Mouse (Mus musculus): ENCODE measurements around the gene Ndufv2. TPM values are rescaled to one million over a fixed set of nuclear protein-coding genes. Genes with fewer than 3 reads are reported as not detected.

Gene Ndufv2
- polyA plus RNA-seq, 1 experiment from 2014 or later = 357 TPM

GRCm38 (mm10) chr17:66092664-66093063, 8.7 kb downstream of the Ndufv2 start:
- Histone ChIP-seq H3K9me3 (replicated peaks; ENCODE audit: control insufficient read depth, low read length, poor library complexity, severe bottlenecking) (no peaks in the 10 kb centered on the region), H3K4me3 (ENCODE audit: low read depth, low read length) (no peak overlapping the region), H3K4me1 (ENCODE audit: control insufficient read depth, insufficient read depth, low read length) (no peaks in the 10 kb centered on the region), H3K27me3 (ENCODE audit: control insufficient read depth, insufficient read depth, low read depth, low read length) (no peaks in the 10 kb centered on the region), H3K36me3 (ENCODE audit: control insufficient read depth, insufficient read depth, low read length) (peaks cover 2% of the 10 kb centered on the region; the same call in 1 of the 2 replicates), H3K9ac (ENCODE audit: low read depth, low read length) (no peak overlapping the region), H3K27ac (ENCODE audit: low read length) (no peak overlapping the region), H3K4me2 (ENCODE audit: low read length) (no peak overlapping the region)
- no peak for ATAC-seq
- 93% methylated on average over 3 of the region's 3 CpGs for WGBS

- Histone ChIP-seq H3K36me3 (ENCODE audit: control insufficient read depth, insufficient read depth, low read length) (peaks cover 2% of the 10 kb centered on the region), H3K4me3 (ENCODE audit: low read depth, low read length) (no peak overlapping the region), H3K4me2 (ENCODE audit: low read length) (no peak overlapping the region), H3K27me3 (ENCODE audit: control insufficient read depth, insufficient read depth, low read depth, low read length) (no peaks in the 10 kb centered on the region), H3K9ac (ENCODE audit: low read depth, low read length) (no peak overlapping the region), H3K27ac (ENCODE audit: low read length) (no peak overlapping the region), H3K4me1 (ENCODE audit: control insufficient read depth, insufficient read depth, low read length) (no peaks in the 10 kb centered on the region), H3K9me3 (replicated peaks; ENCODE audit: control insufficient read depth, low read length, poor library complexity, severe bottlenecking) (no peaks in the 10 kb centered on the region)
- 97% methylated on average over 2 of the region's 2 CpGs for WGBS
- ATAC-seq = no peak
Observed at GRCm38 (mm10) chr17:66092065-66092464, 9.3 kb downstream of the Ndufv2 start.

- 83% methylated on average over 2 of the region's 2 CpGs for WGBS
- Histone ChIP-seq H3K4me1 (ENCODE audit: control insufficient read depth, insufficient read depth, low read length) (no peaks in the 10 kb centered on the region), H3K9ac (ENCODE audit: low read depth, low read length) (no peak overlapping the region), H3K27ac (ENCODE audit: low read length) (no peak overlapping the region), H3K27me3 (ENCODE audit: control insufficient read depth, insufficient read depth, low read depth, low read length) (no peaks in the 10 kb centered on the region), H3K36me3 (ENCODE audit: control insufficient read depth, insufficient read depth, low read length) (peaks cover 5% of the 10 kb centered on the region), H3K4me2 (ENCODE audit: low read length) (no peak overlapping the region), H3K4me3 (ENCODE audit: low read depth, low read length) (no peak overlapping the region), H3K9me3 (replicated peaks; ENCODE audit: control insufficient read depth, low read length, poor library complexity, severe bottlenecking) (no peaks in the 10 kb centered on the region)
- no peak for ATAC-seq
Observed at GRCm38 (mm10) chr17:66091392-66091791, 10.0 kb downstream of the Ndufv2 start.

- Histone ChIP-seq H3K4me1 (ENCODE audit: control insufficient read depth, insufficient read depth, low read length) (no peaks in the 10 kb centered on the region), H3K9me3 (replicated peaks; ENCODE audit: control insufficient read depth, low read length, poor library complexity, severe bottlenecking) (no peaks in the 10 kb centered on the region), H3K36me3 (ENCODE audit: control insufficient read depth, insufficient read depth, low read length) (peaks cover 5% of the 10 kb centered on the region), H3K9ac (ENCODE audit: low read depth, low read length) (no peak overlapping the region), H3K27ac (ENCODE audit: low read length) (no peak overlapping the region), H3K27me3 (ENCODE audit: control insufficient read depth, insufficient read depth, low read depth, low read length) (no peaks in the 10 kb centered on the region), H3K4me3 (ENCODE audit: low read depth, low read length) (no peak overlapping the region), H3K4me2 (ENCODE audit: low read length) (no peak overlapping the region)
- no peak for ATAC-seq
Observed at GRCm38 (mm10) chr17:66090251-66090650, 11.1 kb downstream of the Ndufv2 start.

GRCm38 (mm10) chr17:66085038-66085437, 16.3 kb downstream of the Ndufv2 start:
- peaks cover 10% of the 10 kb centered on the region for H3K36me3 ChIP-seq (ENCODE audit: control insufficient read depth, insufficient read depth, low read length)
- WGBS = 96% methylated on average over 1 of the region's 1 CpGs
- no peak for ATAC-seq

GRCm38 (mm10) chr17:66084486-66084885, 16.9 kb downstream of the Ndufv2 start:
- Histone ChIP-seq H3K27ac (ENCODE audit: low read length) (no peak overlapping the region), H3K4me2 (ENCODE audit: low read length) (no peak overlapping the region), H3K4me3 (ENCODE audit: low read depth, low read length) (no peak overlapping the region), H3K4me1 (ENCODE audit: control insufficient read depth, insufficient read depth, low read length) (no peaks in the 10 kb centered on the region), H3K9ac (ENCODE audit: low read depth, low read length) (no peak overlapping the region), H3K27me3 (ENCODE audit: control insufficient read depth, insufficient read depth, low read depth, low read length) (no peaks in the 10 kb centered on the region), H3K36me3 (ENCODE audit: control insufficient read depth, insufficient read depth, low read length) (peaks cover 11% of the 10 kb centered on the region), H3K9me3 (replicated peaks; ENCODE audit: control insufficient read depth, low read length, poor library complexity, severe bottlenecking) (no peaks in the 10 kb centered on the region)
- 80% methylated on average over 1 of the region's 1 CpGs for WGBS
- no peak for ATAC-seq

More at GRCm38 (mm10) chr17:66085038-66085437, 16.3 kb downstream of the Ndufv2 start:
- no peak overlapping the region for H3K4me3 ChIP-seq (ENCODE audit: low read depth, low read length)
- no peak overlapping the region for H3K4me2 ChIP-seq (ENCODE audit: low read length)
- H3K27me3 ChIP-seq (ENCODE audit: control insufficient read depth, insufficient read depth, low read depth, low read length) = no peaks in the 10 kb centered on the region
- H3K9ac ChIP-seq (ENCODE audit: low read depth, low read length) = no peak overlapping the region
- no peaks in the 10 kb centered on the region for H3K4me1 ChIP-seq (ENCODE audit: control insufficient read depth, insufficient read depth, low read length)
- no peak overlapping the region for H3K27ac ChIP-seq (ENCODE audit: low read length)
- H3K9me3 ChIP-seq (replicated peaks; ENCODE audit: control insufficient read depth, low read length, poor library complexity, severe bottlenecking) = no peaks in the 10 kb centered on the region

- ATAC-seq = peak; percentile 79
- H3K27me3 ChIP-seq (ENCODE audit: control insufficient read depth, insufficient read depth, low read depth, low read length) = no peaks in the 10 kb centered on the region
- no peaks in the 10 kb centered on the region for H3K9me3 ChIP-seq (replicated peaks; ENCODE audit: control insufficient read depth, low read length, poor library complexity, severe bottlenecking)
- peaks cover 25% of the 10 kb centered on the region for H3K4me1 ChIP-seq (ENCODE audit: control insufficient read depth, insufficient read depth, low read length)
- peak overlapping the region; percentile 95 for H3K27ac ChIP-seq (ENCODE audit: low read length)
- peak overlapping the region; percentile 72 for H3K4me2 ChIP-seq (ENCODE audit: low read length)
- peak overlapping the region; percentile 74 for H3K9ac ChIP-seq (ENCODE audit: low read depth, low read length)
- peaks cover 10% of the 10 kb centered on the region for H3K36me3 ChIP-seq (ENCODE audit: control insufficient read depth, insufficient read depth, low read length)
- H3K4me3 ChIP-seq (ENCODE audit: low read depth, low read length) = peak overlapping the region; percentile 91
- WGBS = 1% methylated on average over 23 of the region's 23 CpGs
Observed at GRCm38 (mm10) chr17:66077437-66077850, 23.9 kb downstream of the Ndufv2 start.

GRCm38 (mm10) chr17:66076934-66077333, 24.4 kb downstream of the Ndufv2 start, which contains the start of gene Ankrd12:
Gene Ankrd12, minus strand, starts transcription at chr17:66077089.
- Histone ChIP-seq H3K4me2 (ENCODE audit: low read length) (peak within 1 kb of the TSS; percentile 72), H3K36me3 (ENCODE audit: control insufficient read depth, insufficient read depth, low read length) (peaks cover 10% of the 10 kb centered on the region), H3K9ac (ENCODE audit: low read depth, low read length) (peak within 1 kb of the TSS; percentile 88), H3K4me1 (ENCODE audit: control insufficient read depth, insufficient read depth, low read length) (peaks cover 25% of the 10 kb centered on the region), H3K27me3 (ENCODE audit: control insufficient read depth, insufficient read depth, low read depth, low read length) (no peaks in the 10 kb centered on the region), H3K9me3 (replicated peaks; ENCODE audit: control insufficient read depth, low read length, poor library complexity, severe bottlenecking) (no peaks in the 10 kb centered on the region), H3K4me3 (ENCODE audit: low read depth, low read length) (peak within 1 kb of the TSS; percentile 91), H3K27ac (ENCODE audit: low read length) (peak within 1 kb of the TSS; percentile 95)
- WGBS = under 1% methylated on average over 48 of the region's 53 CpGs
- peak; percentile 97 for ATAC-seq

- Histone ChIP-seq H3K4me1 (ENCODE audit: control insufficient read depth, insufficient read depth, low read length) (peaks cover 25% of the 10 kb centered on the region), H3K36me3 (ENCODE audit: control insufficient read depth, insufficient read depth, low read length) (peaks cover 10% of the 10 kb centered on the region), H3K4me3 (ENCODE audit: low read depth, low read length) (peak overlapping the region; percentile 91), H3K4me2 (ENCODE audit: low read length) (peak overlapping the region; percentile 65), H3K9me3 (replicated peaks; ENCODE audit: control insufficient read depth, low read length, poor library complexity, severe bottlenecking) (no peaks in the 10 kb centered on the region), H3K9ac (ENCODE audit: low read depth, low read length) (peak overlapping the region; percentile 88), H3K27me3 (ENCODE audit: control insufficient read depth, insufficient read depth, low read depth, low read length) (no peaks in the 10 kb centered on the region), H3K27ac (ENCODE audit: low read length) (peak overlapping the region; percentile 95)
- WGBS = under 1% methylated on average over 84 of the region's 95 CpGs
- ATAC-seq = peak; percentile 78
Observed at GRCm38 (mm10) chr17:66076174-66076927, 25.0 kb downstream of the Ndufv2 start.

All from midbrain, embryonic 16.5 days (tissue).